Mouse (Mus musculus) adrenal gland, adult 8-10 months (tissue): ENCODE measurements around the gene Ctdspl. TPM values are rescaled to one million over a fixed set of nuclear protein-coding genes. Genes with fewer than 3 reads are reported as not detected.

Experiments used
- DNase-seq: peaks from one replicate; pipeline ENCODE4 v3.0.0; 2022
- total RNA-seq, 4 experiments: library from RNA; stranded (reverse); gene quantifications; 2 replicates each; pipeline ENCODE4 v1.2.4; 2022

Gene Ctdspl
- total RNA-seq: 10 to 100 TPM; 22.0 to 35.1 (median 28.0) TPM

- no peak for DNase-seq
Measured at GRCm38 (mm10) chr9:118926111-118926650, at the start of gene Ctdspl. Gene Ctdspl, plus strand, starts transcription at chr9:118926453.

DNA sequence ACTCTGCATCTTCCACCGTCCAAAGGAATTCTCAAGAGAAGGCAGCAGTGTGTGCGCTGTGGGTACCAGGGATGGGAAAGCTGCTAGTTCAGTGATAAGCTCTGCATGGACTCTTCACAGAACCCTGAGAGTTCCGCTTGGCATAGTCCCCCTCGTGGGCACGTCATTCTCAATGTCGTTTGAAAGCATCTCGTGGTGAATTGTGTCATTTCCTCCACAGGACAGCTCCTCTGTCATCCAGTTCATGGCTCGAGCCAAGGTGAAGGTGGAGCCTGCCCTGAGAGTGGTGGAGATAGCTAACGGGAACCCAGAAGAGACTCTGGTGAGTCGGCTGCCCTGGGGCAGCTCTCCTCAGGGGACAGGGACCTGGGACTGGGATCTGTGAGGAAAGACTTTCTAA, 49.4 kb upstream of the Ctdspl start:
- peak; percentile 73 for DNase-seq

- no peak for DNase-seq
Measured at GRCm38 (mm10) chr9:118877365-118878008, 48.8 kb upstream of the Ctdspl start.

- no peak for DNase-seq
Measured at GRCm38 (mm10) chr9:118878596-118878995, 47.7 kb upstream of the Ctdspl start.

- no peak for DNase-seq
Measured at GRCm38 (mm10) chr9:118881281-118881945, 44.8 kb upstream of the Ctdspl start.

- no peak for DNase-seq
Measured at GRCm38 (mm10) chr9:118881946-118882284, 44.3 kb upstream of the Ctdspl start.

GRCm38 (mm10) chr9:118883150-118883549, 43.1 kb upstream of the Ctdspl start:
- no peak for DNase-seq

DNA sequence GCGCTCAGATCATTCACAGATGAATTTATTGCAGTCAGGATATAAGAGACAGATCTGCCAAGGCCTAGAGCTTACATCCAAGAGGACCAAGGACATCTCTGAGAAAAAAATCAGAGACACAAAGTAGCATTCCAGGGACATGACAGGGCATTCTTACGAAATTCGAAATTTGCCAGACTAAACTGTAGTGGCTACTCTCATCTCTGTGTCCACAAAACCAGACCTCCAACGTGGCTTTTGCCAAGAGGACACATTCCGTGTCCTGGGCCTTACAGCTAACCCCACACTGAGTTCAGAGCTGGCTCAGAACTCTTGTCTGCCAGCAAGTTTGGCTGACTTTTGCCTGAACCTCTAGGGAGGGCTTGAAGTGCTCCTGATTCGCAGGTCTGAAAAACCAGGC, 40.5 kb upstream of the Ctdspl start:
- peak; percentile 62 for DNase-seq

DNA sequence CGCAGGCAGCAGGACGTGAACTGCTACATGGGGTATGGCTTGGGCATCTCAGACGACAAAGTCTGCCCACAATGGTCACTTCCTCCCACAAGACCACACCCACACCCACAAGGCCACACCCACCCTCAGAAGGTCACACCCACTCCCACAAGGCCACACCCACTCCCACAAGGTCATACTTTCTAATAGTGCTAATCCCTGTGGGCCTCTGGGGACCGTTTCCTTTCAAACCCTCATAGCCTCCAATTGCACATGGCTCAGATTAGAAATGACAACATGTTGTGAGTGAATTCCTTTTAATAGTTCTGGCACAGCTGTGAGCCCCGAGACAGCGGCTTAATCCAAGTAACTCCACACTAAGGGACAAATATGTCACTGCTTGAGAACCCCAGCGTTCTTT, 39.1 kb upstream of the Ctdspl start:
- no peak for DNase-seq

DNA sequence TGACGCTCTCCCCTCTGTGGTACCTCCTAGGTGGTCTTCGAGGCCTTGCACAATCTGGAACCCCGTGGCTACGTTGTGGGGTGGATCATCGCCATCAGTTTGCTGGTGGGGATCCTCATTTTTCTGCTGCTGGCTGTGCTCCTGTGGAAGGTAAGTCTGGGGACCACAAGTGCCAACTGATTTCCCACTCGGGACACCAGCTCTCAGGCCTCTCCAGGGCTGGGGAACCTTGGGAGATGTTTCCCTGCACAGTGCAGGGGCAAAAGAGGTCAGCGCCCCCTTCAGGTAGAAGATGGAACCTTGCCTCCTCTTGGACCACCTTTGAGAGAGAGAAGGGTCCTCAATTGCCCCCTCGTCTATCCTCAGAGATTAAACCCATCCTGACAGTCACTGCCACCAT, 38.5 kb upstream of the Ctdspl start:
- DNase-seq: no peak

DNA sequence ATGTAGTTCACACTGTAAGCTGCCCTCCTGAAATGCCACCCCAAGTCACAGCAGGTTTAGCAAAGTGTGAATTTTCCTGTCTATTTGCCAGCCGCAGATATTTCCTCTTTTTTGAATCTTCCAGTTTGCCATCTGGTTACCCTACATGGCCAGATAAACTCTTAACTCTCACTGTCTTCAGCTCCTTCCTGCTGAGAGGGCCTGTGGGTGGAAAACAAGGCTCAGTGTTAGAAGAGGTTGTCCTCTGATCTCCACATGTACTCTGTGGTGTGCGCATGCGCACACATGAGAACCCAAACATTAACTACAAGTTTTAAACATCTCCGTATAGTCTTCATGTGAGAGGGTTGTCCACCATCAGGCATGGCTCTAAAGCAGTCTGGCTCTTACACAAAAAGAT, 36.1 kb upstream of the Ctdspl start:
- no peak for DNase-seq

DNA sequence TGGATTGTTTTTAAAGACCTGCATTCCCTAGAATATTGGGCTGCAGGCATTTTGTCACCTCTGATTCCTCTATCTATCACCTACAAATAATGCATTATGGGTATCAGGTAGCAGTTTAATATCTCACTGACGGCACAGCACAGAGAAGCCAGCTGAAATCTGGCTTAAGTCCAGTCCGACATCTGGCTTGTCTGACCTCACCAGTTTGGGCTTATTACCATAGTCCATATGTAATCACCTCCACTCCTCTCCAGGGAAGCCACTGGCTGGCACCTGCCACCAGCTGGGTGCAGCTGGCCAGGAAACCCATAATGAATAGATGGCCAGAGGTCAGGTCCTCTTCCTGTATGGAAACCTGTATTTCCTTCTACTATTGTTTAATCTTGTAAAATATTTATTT, 35.6 kb upstream of the Ctdspl start:
- DNase-seq: no peak

DNA sequence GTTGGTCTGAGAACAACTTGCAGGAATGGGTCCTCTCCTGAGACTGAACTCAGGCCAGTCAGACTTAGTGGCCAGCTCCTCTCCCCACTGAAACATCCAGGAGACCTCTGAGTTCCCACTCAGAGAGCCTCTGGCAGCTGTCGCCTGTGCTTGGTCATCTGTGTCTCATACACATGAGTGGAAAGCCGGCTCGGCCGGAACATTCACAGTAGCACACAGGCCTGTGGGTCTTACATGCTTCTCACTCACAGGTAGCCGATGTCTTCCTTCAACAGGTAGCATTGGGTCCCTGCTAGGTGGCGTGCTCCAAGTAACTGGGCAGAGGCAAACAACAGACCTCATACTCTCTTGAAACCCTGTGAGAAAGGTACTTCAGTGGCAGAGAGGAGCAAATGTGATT, 35.2 kb upstream of the Ctdspl start:
- DNase-seq: no peak

- no peak for DNase-seq
Measured at GRCm38 (mm10) chr9:118891593-118891992, 34.7 kb upstream of the Ctdspl start.

DNA sequence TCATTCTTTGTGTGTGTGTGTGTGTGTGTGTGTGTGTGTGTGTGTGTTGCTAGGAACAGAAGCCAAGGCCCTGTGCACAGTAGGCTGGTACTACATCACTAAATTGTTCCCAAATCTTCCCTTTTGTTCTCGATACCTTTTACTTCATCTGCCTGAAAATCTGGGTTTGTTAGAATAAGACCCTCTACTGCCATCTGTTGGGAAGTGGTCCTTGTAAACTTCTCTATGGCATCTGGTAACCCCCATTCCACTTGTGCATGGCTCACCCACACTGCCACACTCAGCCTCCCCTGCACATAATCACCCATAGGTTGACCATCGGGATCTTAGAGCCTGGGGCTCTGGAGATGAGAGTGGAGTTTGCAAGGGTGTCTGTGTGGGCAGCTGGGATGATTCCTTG, 31.2 kb upstream of the Ctdspl start:
- DNase-seq: no peak

- DNase-seq: no peak
Measured at GRCm38 (mm10) chr9:118900677-118901076, 25.6 kb upstream of the Ctdspl start.

DNA sequence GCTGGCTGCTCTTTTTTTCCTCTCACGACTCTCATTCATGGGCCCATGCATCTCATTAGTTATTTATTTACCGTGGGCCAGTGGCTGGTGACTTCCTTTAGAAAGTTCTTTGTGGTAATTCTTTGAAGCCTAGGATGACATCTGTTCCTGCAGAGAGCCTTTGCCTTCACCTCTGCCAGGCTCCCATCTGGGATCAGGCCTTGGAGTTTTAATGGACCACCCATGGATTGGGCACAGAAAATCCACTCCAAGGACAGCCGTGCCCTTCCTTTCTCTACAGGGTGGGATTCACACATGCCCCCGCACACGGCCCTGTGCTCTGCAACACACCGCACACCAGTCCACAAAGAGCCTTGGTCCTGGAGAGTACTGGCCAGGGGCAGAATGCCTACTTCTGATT, 24.3 kb upstream of the Ctdspl start:
- no peak for DNase-seq

DNA sequence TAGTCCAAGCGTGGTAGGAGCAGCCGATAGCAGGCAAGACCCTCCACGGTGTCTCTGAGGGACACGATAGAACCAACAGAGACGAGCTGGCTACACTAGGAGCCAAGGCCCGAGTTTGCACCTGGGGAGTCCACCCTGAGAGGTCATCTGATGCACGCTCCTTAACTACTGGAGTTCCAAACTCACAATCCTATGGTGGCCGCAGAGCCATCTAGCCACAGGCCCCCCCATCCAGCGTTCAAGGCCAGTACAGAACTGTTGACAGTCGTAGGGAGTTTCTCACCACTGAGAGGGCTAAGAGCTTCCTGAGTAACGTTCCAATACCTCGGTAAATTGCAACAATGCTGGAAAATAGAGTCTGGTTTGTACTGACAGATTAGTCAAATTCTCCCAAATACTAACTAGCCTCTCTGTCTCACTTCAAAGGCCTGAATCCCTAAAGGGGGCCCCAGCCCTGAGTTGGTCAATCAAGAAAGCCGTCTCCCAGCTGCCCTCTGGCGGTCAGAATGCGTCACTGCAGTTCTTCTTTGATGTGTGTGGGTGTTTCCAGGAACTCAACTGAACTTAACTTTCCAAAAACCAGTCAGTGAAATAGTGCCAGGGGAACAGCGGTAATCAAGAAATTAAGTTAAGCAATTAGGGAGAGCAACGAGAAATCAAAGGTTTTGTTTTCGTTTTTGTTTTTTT, 18.2 kb upstream of the Ctdspl start:
- DNase-seq: peak; percentile 80

- DNase-seq: no peak
Measured at GRCm38 (mm10) chr9:118913048-118913447, 13.2 kb upstream of the Ctdspl start.

GRCm38 (mm10) chr9:118913613-118914012, 12.6 kb upstream of the Ctdspl start:
- DNase-seq: no peak

DNA sequence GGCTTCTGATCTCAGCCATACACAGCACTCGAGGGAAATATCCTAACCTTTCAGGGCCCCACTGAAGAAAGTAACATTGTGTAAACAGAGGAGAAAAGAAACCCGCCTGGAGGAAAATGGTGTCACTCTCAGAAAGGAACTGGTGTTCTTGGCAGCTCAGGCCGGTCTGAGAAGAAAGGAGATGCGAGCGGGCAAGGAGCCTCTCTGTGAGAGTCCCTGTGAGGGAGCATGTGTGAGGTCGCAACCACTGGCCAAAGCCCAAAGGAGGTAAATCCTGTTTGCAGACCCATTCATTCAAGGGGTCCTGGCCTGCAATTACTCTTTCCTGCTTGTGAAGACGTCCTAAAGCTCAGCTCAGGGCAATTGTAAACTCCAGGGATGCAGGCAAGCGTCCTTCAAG, 11.7 kb upstream of the Ctdspl start:
- DNase-seq: no peak

DNA sequence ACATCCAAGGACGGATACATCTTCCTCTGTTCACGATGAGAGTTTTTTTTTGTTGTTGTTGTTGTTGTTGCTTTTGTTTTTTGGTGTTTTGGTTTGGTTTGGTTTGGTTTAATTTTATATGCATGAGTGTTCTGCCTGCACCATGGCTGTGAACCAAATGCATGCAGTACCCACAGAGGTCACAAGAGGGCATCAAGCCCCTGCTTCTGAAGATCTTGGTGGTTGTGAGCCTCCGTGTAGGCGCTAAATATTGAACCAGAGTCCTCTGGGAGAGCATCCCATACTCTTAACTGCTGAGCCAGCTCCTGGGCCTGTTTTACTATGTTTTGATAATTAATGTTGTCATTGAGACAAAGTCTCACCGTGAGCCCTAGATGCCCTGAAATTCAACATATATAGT, 11.0 kb upstream of the Ctdspl start:
- no peak for DNase-seq

DNA sequence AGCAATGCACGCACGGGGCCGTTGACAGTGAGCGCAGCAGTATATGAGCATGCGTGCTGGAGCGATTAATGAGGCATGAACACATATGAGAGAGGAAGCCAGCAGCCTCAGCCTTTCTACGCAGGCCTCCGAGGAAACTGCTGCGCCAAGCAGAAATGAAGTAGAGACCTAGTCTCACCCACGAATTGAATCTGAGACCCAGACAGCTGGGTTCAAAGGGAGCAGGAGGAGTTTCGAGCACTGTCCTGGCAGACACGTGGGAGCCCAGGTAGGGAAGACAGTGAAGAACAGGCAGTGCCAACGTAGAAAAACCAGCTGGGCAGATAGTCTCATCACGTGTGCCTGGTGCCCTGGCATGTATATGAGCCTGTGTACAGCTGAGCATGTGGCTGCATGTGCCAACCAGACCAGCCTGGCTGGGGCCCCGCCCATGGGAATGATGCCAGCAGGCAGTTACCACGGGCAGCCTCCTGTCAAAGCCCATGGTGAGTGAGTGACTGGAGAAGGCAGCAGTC, 6.5 kb upstream of the Ctdspl start:
- DNase-seq: no peak
